Mouse (Mus musculus) liver, postnatal 0 days (tissue): ENCODE results near the gene Gm45713.

ENCODE experiments used
- CTCF ChIP-seq: sonication (generic); IDR thresholded peaks from 2 replicates; pipeline ENCODE4 v1.5.1; 2016; ENCODE audit warnings: antibody characterized with exemption, low read depth
- EP300 ChIP-seq: IDR thresholded peaks from 2 replicates; pipeline ENCODE4 v1.6.1; 2016; ENCODE audit warnings: antibody characterized with exemption, low read depth, mild to moderate bottlenecking

DNA sequence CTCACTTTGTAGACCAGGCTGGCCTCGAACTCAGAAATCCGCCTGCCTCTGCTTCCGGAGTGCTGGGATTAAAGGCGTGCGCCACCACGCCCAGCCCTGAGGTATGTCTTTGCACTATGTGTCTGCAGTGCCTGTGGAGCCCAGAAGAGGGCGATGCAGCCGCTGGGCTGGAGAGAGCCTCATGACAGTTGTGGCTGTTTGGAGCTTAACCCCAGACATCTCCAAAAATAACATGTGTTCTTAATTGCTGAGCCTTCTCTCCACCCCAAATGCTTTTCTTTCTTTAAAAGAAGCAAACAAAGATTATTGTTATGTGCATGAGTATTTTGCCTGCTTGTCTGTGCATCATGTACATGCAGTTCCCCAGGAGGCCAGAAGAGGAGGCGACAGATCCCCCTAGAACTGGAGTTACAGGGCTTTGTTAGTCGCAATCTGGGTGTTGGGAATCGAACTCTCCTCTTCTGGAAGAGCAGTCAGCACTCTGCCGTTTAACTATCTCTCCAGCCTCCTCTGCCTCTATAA, 19.0 kb upstream of the Gm45713 start:
- TF ChIP-seq CTCF (peak; percentile 69), EP300 (no peak)
